Mouse (Mus musculus) ZHBTc4 (cell line): Measurements from ENCODE around the gene Itpr3.

Experiments
- DNase-seq: peaks from one replicate; pipeline ENCODE4 v3.0.0-alpha.2; 2011; ENCODE audit warnings: low read depth, low spot score

The Itpr3 gene

DNA sequence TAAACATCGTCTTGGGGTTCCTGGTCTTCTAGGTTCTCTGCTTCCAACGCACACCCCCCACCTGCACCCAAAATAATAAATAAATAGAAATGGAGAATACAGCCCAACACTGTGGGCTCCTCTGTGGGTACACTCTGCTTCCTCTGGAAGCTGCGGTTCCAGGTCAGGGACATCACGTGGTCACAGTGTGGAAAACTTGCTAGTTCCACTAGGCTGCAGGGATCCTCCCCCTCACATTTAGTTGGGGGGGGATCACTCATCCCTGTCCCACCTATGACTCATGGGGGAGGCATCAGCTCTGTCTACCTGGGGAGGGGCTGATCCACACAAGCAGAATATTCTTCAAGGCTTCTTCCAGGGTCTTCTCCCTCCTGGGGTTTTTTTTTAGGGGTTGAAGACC is 87.0 kb downstream of the Itpr3 start:
- no peak for DNase-seq

DNA sequence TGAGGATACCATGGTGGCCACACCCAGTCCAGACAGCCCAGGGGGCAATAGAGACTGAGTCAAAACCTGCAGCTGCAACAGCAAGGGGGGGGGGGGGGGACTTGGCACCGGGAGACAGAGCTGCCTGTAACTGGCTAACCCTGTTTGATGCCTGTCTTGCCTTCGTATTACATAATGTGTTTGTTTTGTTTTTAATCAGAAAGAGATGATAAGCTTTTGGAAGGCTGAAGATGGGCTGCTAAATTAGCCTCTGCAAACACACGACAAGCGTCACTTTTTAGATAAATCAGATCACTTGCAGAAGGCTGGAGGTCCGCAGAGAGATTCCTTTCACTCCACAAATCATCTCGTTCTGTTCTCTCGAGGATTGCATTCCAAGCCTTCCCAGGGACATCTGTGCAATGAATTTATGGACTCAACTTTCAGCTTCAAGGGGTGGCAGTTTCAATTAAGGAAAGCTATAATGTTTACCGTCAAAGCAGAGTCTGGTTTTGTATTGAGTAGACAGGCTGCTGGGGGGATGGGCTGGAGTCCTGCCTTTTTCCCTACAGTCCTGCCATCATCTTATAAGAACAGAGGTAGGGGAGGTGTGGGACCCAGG is 89.3 kb downstream of the Itpr3 start:
- DNase-seq: no peak

DNA sequence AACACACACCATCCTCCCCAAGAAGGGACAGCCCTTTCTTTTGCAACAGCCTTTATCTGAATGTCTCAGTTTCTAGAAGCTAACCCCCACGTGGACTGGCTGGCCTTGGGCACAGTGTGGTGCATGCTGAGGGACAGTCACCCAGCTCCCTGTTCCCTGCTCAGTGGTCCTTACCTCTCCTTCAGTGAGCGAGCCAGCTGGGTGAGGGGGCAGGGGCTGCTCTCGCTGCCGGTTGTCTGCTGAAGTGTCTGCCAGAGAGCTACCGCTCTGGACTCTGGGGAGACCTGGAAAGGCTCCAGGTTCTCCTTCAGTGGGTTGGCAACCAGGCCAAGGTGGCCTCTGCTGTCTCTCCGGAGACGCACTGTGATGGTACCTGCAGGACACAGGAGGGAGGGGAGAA is 93.8 kb downstream of the Itpr3 start:
- DNase-seq: no peak

DNA sequence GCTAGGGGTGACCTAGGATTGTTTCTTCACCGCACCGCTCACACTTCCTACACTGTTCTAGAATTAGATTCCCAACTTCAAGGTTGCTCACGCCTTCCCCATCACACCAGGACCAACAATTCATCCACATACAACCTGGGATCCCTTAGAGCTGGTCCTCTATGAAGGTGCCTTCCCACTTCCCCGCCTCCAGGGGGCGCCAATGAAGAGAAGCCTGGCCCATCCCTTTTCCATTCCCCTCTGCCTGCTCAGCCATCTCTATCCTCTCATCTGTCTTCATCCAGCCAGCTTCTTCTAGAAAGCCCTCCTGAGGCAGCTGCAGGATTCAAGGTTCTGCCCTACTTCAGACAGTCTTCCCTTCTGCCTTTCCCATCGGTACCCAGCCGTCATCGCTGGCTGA is 94.3 kb downstream of the Itpr3 start:
- peak; percentile 73 for DNase-seq

DNA sequence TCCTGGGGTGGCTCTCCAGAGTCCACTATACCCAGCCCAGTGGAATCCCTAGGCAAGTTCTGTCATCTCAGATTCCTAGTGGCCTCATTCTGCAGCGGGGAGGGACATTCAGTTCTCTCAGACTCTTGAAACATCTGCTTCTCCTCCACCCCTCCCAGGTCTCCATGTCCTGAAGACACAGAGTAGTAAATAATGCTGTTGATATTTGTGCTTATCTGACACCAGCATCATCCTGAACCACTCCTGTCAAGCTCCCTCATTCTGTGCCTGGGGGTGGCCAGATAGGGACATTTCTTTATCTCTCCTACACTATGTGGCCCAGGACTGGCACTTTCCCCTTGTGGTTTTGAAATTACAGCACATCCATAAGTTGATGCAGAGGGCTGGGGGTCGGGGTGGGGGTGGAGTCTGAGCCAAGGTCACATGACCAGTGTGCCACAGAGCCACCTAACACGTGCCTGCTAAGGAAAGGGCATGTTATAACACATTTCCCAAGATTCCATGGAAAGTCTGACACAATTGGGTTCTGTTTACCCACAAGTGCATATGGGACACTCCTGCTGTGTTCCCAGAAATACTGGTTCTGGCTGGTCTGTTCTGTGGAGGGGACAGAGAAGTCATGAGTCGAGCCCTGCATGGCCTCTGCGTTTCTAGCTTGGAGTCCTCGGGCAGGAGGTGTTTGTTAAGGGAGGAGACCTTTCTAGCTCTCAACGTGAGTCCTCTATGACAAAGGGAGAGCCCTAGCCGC is 96.0 kb downstream of the Itpr3 start:
- peak; percentile 43 for DNase-seq

DNA sequence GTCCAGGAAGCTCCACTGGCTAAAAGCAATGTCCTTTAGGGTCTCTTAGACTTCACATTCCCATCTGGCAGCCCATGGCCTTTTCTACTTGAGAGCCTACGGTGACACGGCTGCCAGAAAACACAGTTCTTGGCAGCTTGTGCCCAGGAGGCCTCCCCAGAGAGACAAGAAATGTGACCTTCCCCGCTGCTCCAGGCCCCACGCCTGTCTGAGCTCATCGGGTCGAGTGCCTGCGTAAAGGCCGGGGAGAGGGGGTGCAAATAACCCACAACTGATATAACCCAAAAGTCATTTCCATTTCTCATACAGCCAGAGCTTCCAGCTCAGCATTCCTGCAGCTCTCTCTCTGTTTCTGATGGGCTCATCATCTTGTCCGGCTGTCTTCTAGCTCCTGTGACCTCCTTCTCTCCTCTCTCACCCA is 96.7 kb downstream of the Itpr3 start:
- no peak for DNase-seq

DNA sequence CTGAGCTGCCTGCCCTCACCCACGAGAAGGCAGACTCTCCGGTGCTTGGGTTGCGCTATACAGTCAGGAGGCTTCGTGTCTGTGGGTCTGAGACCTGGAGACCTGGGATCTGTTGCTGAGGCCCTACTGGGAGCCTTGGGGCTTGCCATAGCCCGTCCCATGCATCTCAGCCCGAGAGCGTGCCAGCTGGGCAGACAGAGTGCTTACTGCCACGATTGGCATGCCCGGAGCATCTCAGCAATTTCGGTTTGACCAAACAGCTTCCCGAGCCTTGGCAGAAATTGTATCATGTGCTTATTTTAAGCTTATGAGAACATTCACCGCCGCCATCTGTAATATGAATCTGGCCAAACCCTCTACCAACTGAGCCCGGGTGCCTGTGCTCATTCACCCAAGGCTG is 97.2 kb downstream of the Itpr3 start:
- no peak for DNase-seq

DNA sequence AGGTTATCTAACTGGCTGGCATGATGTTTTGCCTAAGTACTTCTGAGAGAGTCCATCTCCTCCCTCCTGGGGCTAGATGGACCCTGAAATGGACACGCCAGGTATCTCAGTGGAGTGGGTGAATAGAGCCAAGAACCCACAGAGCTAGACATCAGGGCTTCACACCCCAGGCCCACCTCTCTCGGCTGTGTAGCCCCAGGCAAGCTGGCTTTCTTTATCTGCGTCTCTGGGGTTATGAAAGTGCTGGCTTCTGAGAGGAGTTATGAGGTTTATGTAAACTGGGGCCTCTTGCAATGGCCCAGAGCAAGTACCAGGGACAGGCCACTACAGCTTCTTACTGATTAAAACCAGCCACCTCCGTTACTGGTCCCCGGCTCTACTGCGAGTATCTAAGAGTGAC is 97.8 kb downstream of the Itpr3 start:
- no peak for DNase-seq

DNA sequence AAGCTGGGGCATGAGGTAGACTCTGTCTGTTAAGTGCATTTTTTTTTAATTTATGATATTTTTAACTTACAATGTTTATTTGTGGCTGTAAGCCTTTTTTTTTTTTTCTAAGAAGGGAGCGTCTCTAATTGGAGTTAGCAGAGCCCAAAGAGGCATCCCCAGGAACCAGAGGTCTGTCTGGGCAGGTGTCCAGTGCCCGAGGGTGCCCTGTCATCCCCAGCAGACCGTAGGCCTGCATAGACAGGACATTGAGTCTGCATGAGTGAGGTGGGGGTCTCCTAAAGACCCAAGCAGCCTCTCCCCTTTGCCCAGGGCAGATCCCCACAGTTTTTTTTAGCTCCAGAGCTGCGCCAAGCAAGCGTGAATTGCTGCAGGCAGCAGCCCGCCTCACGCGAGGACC is 98.6 kb downstream of the Itpr3 start:
- DNase-seq: no peak

DNA sequence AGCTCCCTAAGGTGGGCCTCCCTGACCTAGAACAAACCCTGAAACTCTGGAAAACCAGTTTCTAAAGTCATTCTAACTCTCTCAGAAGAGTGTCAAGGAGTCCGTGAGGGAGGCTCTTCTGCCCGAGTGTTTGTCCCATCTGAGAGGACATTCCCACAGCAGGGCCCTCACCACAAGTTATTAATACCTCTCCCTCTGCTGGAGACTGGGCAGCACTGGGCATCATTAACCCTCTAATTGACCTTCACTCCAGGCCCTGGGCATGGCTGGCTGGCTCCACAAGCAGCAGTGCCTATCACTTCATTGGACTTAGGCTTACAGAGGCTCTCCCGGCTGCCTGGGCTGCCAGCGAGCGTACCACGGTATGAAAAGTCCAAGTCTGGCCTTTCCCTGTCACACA is 101.3 kb downstream of the Itpr3 start:
- no peak for DNase-seq

DNA sequence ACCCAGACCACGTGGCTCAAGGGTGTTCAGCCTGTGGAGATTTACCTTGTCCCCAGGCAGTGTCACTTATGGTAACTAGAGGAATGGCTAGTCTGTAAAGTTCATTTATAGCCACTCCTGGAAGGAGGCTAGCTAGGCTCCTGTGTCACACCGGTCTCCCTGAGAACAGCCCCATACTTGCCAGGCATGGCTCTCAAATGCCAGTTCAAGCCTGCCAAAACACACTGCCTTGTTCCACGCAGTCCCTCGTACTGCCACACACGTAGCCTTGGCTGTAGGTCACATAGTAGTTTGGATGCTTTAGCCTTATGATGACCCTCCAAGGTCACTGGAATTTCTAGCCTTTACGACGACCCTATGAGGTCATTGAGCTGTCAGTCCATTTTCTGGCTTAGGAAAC is 102.1 kb downstream of the Itpr3 start:
- no peak for DNase-seq

DNA sequence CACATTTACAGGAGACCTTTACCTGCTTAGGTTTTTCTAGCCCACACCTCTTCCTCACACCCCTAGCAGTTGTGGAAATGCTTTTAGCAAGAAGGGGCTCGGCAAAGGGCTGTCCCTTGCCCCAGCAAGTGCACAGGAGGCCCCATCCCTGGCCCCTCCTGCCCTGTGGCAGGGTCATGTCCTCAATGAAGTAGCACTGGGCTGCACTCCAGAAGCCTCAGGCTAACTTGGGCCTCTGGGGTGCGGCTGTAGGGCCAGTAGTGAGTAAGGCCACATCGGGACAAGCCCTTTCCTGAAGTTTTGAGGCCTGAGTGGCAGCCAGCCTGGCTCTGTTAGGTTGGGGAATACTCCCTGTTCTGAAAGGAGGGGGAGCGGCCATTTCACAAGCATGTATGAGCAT is 103.8 kb downstream of the Itpr3 start:
- DNase-seq: no peak

DNA sequence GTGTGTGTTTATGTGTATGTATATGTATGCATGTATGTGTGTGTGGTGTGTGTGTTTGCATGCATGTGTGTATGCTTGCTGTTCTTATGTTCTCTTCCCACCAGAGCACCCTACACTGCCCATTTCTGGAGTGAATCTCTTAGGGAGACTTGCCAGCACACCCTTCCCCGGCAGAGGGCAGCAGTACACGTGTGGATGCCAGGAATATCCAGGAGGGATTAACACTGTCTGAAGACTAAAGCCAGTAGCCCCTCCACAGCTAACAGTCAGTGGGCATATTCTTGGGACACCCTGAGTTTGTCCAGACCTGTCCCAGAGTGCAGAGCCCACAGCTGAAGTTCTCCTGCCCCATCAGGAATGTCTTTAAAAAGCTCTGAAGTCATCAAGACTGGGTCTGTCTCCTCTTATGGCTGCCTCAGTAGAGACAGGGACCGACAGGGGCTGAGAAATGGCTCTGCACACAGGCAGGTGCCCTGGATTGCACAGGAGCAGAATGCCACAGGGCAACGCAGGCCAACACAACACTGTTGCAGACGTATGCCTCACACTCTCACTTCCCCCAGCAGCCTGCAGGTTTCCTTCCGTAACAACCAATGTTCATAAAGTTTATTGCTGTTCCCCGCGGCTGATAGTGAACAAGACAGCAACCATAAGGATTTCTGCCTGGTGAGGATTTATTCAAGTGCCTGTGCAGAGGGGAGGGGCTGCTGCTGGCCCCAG is 108.1 kb downstream of the Itpr3 start:
- DNase-seq: peak; percentile 69

DNA sequence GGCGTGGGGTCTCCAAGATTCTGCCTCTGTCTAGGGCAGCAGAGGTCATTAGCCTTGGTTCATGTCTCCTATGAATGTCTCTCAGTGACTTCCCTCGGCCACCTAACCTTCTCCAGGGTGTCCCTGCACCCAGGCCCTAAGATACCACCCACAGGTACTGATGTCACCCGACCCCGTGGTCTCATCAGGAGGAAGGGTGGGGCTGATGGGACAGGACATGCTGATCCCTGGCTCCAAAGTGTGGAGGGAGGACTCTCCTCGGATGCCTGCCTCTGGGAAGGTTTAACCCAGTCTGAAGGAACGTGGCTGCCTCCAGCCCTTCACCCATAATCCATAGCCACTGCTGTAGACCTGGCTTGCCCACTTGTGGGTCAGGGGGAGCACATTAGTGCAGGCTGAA is 109.8 kb downstream of the Itpr3 start:
- no peak for DNase-seq

DNA sequence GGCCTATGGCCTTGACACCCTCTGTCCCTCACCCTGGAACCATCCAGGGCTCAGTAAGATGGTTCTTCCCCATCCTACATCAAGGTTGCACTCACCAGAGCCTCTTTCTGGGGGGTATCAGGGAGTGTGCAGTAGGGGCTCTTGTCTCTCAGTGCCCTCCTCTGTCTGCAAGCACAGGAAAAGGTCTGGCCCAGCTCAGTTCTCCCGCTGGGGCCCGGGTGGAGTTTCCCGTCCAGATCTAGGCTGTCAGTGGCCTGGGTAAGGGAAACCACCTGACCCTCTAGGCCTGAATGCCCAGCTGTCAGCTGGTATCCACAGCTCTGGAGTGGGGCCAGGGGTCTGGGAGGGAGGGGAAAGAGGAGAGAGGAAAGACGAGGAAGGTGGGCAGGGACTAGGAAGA is 110.4 kb downstream of the Itpr3 start, which contains the start of gene Ip6k3:
Ip6k3 (minus strand) TSS at position 251 of the 400 bp plus-strand sequence.
- no peak for DNase-seq

DNA sequence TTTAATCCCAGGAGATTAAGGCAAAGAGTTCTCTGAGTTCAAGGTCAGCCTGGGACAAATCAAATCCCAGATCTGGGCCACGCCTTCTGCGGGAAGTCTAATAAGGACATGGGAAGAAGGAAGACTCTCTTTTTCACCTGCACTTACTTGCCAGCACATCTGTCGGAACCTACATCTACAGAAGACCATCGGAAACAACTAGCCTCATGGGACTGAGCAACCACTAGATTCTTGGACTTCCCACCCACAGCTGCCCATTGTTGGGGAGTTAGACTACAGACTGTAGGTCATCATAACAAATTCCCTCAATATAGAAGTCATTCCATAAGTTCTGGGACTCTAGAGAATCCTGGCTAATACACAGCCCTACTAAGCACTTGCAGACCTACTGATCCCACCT is 111.5 kb downstream of the Itpr3 start:
- no peak for DNase-seq

DNA sequence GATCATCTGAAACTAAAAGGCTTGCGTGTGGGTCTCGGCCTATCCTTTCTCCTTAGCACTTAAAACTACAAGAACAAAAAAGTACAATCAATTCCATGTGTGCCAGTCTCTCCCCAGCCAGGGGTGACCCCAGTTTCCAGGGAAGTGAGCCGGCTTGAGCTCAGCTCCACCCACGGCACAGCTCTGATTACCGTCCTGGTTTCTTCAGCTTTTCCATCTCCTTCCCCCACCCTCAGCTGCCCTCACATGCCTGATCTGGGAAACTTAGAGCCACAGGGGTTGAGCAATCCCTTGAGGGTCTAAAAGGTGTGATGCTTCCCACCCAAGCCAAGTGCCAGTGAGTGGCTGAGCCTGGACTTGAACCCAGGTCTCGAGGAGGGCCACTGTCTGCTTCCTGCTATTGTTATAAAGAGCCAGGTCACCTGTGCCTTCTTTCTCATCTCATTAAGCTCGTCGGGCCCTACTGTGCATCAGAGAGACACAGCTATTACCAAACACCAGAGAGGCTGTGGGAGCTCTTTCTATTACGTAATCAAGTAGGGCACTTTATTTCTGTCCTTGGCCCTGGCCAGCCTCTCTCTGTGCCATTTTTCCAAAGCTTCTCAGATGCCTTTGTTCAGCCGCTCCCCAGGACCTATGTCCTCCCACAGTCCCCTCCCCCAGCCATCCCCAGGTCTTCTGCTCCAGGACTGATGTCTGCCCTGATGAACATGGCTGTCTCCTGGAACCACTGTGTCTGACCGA is 113.0 kb downstream of the Itpr3 start:
- no peak for DNase-seq

DNA sequence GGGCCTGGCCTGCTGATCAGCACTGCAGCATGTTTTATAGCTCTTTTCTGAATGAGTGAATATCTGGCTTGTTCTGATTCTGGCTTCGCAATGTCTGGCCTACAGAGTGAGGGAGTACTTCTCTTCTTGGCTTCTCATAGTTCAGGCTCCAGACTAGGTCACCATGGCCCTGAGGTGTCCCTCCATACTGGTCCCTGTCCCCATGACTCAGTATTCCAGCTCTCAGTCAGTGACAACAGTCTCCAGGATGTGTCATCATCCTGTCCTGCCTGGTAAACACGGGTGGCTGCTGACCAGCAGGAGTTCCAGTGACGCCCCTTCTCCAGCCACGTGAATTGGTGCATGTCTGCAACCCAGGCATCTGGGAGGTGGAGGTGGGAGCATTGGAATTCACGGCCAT is 114.0 kb downstream of the Itpr3 start:
- DNase-seq: no peak
